Comparison of ENCODE assay signal across 11 mouse cellular contexts in the genomic region with DNA sequence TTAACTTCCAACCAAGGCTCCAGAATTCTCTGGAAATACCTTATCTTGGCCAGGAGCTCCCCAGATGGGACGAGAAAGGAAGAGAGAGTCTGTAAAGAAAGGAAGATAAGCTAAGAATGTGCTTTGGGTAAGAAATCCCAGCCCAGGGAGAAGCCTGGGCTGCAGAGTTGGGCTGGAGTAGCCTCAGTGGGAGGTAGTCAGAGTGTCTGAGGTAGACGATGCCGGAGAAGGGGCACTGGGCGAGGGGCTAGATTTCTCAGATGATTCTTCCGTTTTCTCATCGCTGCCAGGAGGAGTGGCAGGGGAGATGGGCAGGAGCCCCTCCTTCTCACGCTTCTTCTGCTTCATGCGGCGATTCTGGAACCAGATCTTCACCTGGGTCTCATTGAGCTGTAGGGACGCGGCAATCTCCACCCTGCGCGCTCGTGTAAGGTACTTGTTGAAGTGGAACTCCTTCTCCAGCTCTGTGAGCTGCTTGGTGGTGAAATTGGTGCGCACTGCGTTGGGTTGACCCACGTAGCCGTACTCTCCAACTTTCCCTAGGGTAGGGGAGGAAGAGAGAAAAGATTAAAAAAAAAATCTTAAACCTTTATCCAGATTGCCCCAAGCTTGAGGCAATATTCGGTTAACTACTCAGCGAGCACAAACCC. TPM values are rescaled to one million over a fixed set of nuclear protein-coding genes. Genes with fewer than 3 reads are reported as not detected.
DNase-seq lines count a peak whose midpoint lies in the region; ATAC-seq and TF ChIP-seq lines count a peak whose summit lies in the region.
"Had no signal": no experiment of that assay in that cellular context is flagged by ENCODE, and none has a peak within 500 bp of the region (broad histone marks: within the 10 kb centered on the region; RNA-seq: fewer than 3 reads in every experiment).

No protein-coding gene starts in this region.

- DNase-seq in kidney, postnatal 25 days, result no peak
- peak; percentile 38 for DNase-seq in embryonic facial prominence, embryonic 10.5 days (ENCODE audit: low spot score)
- no peak for DNase-seq in liver, embryonic 14.5 days (ENCODE audit: low read depth in 3 of 3, low spot score in 3 of 3)
- no peak for DNase-seq in layer of hippocampus, adult 9-11 months
- DNase-seq in spleen, postnatal 14 days (ENCODE audit: low spot score in 2 of 2), result no peak
- DNase-seq: gastrocnemius, postnatal 10 days; kidney, adult 18-20 months; lung, postnatal 10 days had no signal

- no peaks in the 10 kb centered on the region for H3K9me3 ChIP-seq in kidney, embryonic 16.5 days (ENCODE audit: low read length)
- no peaks in the 10 kb centered on the region for H3K9me3 ChIP-seq in embryonic facial prominence, embryonic 10.5 days
- H3K9me3 ChIP-seq in hindbrain, embryonic 12.5 days (replicated peaks), result no peaks in the 10 kb centered on the region
- no peaks in the 10 kb centered on the region for H3K9me3 ChIP-seq in liver, embryonic 14.5 days (ENCODE audit: control insufficient read depth, low read length)
- H3K9me3 ChIP-seq: forebrain, embryonic 12.5 days had no signal

- H3K4me2 ChIP-seq in kidney, embryonic 16.5 days (replicated peaks; ENCODE audit: low read depth, low read length), result no peak overlapping the region
- H3K4me2 ChIP-seq in hindbrain, embryonic 12.5 days (replicated peaks), result peak overlapping the region; percentile 88
- peak overlapping the region; percentile 4; the same call in 1 of the 2 replicates for H3K4me2 ChIP-seq in liver, embryonic 14.5 days (ENCODE audit: low read depth)
- H3K4me2 ChIP-seq: forebrain, embryonic 12.5 days had no signal

- H3K4me3 ChIP-seq in kidney, embryonic 16.5 days (ENCODE audit: low read length), result peak overlapping the region; percentile 5; the same call in 1 of the 2 replicates
- H3K4me3 ChIP-seq in embryonic facial prominence, embryonic 10.5 days, result 0 out of 2 replicates have a peak overlapping the region, but pooled peaks have one; percentile 5
- peak overlapping the region; percentile 66 for H3K4me3 ChIP-seq in hindbrain, embryonic 12.5 days
- no peak overlapping the region for H3K4me3 ChIP-seq in liver, embryonic 14.5 days (ENCODE audit: insufficient read depth in 1 of 2, low read depth in 2 of 2, low read length in 2 of 2)
- H3K4me3 ChIP-seq: forebrain, embryonic 12.5 days had no signal

- no peak overlapping the region for H3K27ac ChIP-seq in kidney, embryonic 16.5 days (ENCODE audit: low read length)
- H3K27ac ChIP-seq in embryonic facial prominence, embryonic 10.5 days (replicated peaks), result no peak overlapping the region
- H3K27ac ChIP-seq in hindbrain, embryonic 12.5 days, result no peak overlapping the region
- H3K27ac ChIP-seq in liver, embryonic 14.5 days, result no peak overlapping the region
- H3K27ac ChIP-seq: forebrain, embryonic 12.5 days had no signal

- no peak for ATAC-seq in kidney, embryonic 16.5 days (ENCODE audit: low FRiP score, low TSS enrichment)
- no peak for ATAC-seq in hindbrain, embryonic 12.5 days (ENCODE audit: low FRiP score)
- ATAC-seq in liver, embryonic 14.5 days (ENCODE audit: insufficient read depth), result no peak

- no peaks in the 10 kb centered on the region for H3K36me3 ChIP-seq in kidney, embryonic 16.5 days (ENCODE audit: insufficient read depth, low read length)
- no peaks in the 10 kb centered on the region for H3K36me3 ChIP-seq in embryonic facial prominence, embryonic 10.5 days (replicated peaks)
- H3K36me3 ChIP-seq in hindbrain, embryonic 12.5 days, result no peaks in the 10 kb centered on the region
- H3K36me3 ChIP-seq in liver, embryonic 14.5 days (replicated peaks; ENCODE audit: control insufficient read depth, insufficient read depth, low read depth), result no peaks in the 10 kb centered on the region
- H3K36me3 ChIP-seq: forebrain, embryonic 12.5 days had no signal

- WGBS in kidney, embryonic 16.5 days, result 12% methylated on average over 20 of the region's 20 CpGs
- under 1% methylated on average over 20 of the region's 20 CpGs for WGBS in embryonic facial prominence, embryonic 10.5 days
- WGBS in hindbrain, embryonic 12.5 days, result 2% methylated on average over 20 of the region's 20 CpGs
- WGBS in liver, embryonic 14.5 days (ENCODE audit: insufficient replicate concordance), result 2% methylated on average over 20 of the region's 20 CpGs

- H3K4me1 ChIP-seq in kidney, embryonic 16.5 days (ENCODE audit: insufficient read depth, low read length), result peaks cover 40% of the 10 kb centered on the region
- peaks cover 30% of the 10 kb centered on the region for H3K4me1 ChIP-seq in embryonic facial prominence, embryonic 10.5 days
- H3K4me1 ChIP-seq in hindbrain, embryonic 12.5 days, result peaks cover 23% of the 10 kb centered on the region
- no peaks in the 10 kb centered on the region; a peak in 1 of 4 replicates for H3K4me1 ChIP-seq in liver, embryonic 14.5 days (replicated peaks; ENCODE audit: control insufficient read depth in 2 of 2, insufficient read depth in 2 of 2, low read length in 1 of 2)

- no peak for TF ChIP-seq EP300 in liver, embryonic 14.5 days (IDR thresholded peaks at IDR 0.05; ENCODE audit: low read depth)

- TF ChIP-seq CTCF in liver, embryonic 14.5 days (IDR thresholded peaks at IDR 0.05; ENCODE audit: low read depth), result no peak

- H3K27me3 ChIP-seq in kidney, embryonic 16.5 days (ENCODE audit: insufficient read depth, low read length), result peaks cover 52% of the 10 kb centered on the region
- peaks cover 100% of the 10 kb centered on the region for H3K27me3 ChIP-seq in embryonic facial prominence, embryonic 10.5 days (replicated peaks; ENCODE audit: low read depth, poor library complexity, severe bottlenecking)
- H3K27me3 ChIP-seq in hindbrain, embryonic 12.5 days, result peaks cover 83% of the 10 kb centered on the region
- H3K27me3 ChIP-seq in liver, embryonic 14.5 days (ENCODE audit: control insufficient read depth, insufficient read depth, low read length), result peaks cover 96% of the 10 kb centered on the region

- H3K9ac ChIP-seq in kidney, embryonic 16.5 days (replicated peaks; ENCODE audit: low read length), result no peak overlapping the region
- no peak overlapping the region for H3K9ac ChIP-seq in hindbrain, embryonic 12.5 days
- no peak overlapping the region for H3K9ac ChIP-seq in liver, embryonic 14.5 days (replicated peaks)
- H3K9ac ChIP-seq: forebrain, embryonic 12.5 days had no signal

RNA-seq across cellular contexts. Expression of gene Hoxa1, which starts 1.4 kb away (rescaled TPM):
- polyA plus RNA-seq in kidney, embryonic 16.5 days (2015; fragmentation: Nextera tagmentation; extraction: Ambion mirVana), result 0.81 and 0.82 TPM in 2 replicates
- 0.57 and 0.62 TPM in 2 replicates for polyA plus RNA-seq in embryonic facial prominence, embryonic 10.5 days (2016; fragmentation: Nextera tagmentation; extraction: Ambion mirVana)
- polyA plus RNA-seq in hindbrain, embryonic 12.5 days (2016; fragmentation: Nextera tagmentation; extraction: Ambion mirVana), result 2.1 and 3.2 TPM in 2 replicates
- polyA plus RNA-seq in liver, embryonic 14.5 days (2012; rRNA removed), result 0.21 and 0.33 TPM in 2 replicates
- polyA plus RNA-seq in liver, embryonic 14.5 days (2014; fragmentation: Nextera tagmentation; extraction: Ambion mirVana), result 0.40 and 0.47 TPM in 2 replicates

RNA-seq across cellular contexts. Expression of gene Hoxa2, which starts 8.0 kb away (rescaled TPM):
- polyA plus RNA-seq in kidney, embryonic 16.5 days (2015; fragmentation: Nextera tagmentation; extraction: Ambion mirVana), result 2.1 and 2.6 TPM in 2 replicates
- 8.7 and 16.7 TPM in 2 replicates for polyA plus RNA-seq in embryonic facial prominence, embryonic 10.5 days (2016; fragmentation: Nextera tagmentation; extraction: Ambion mirVana)
- 52.2 and 70.1 TPM in 2 replicates for polyA plus RNA-seq in hindbrain, embryonic 12.5 days (2016; fragmentation: Nextera tagmentation; extraction: Ambion mirVana)
- polyA plus RNA-seq in liver, embryonic 14.5 days (2012; rRNA removed), result 0.26 and 0.30 TPM in 2 replicates
- 0.14 and 0.33 TPM in 2 replicates for polyA plus RNA-seq in liver, embryonic 14.5 days (2014; fragmentation: Nextera tagmentation; extraction: Ambion mirVana)
- polyA plus RNA-seq: forebrain, embryonic 12.5 days had no signal

RNA-seq across cellular contexts. Expression of gene 5730596B20Rik, which starts 20.6 kb away (rescaled TPM):
- 1.7 and 2.5 TPM in 2 replicates for polyA plus RNA-seq in kidney, embryonic 16.5 days (2015; fragmentation: Nextera tagmentation; extraction: Ambion mirVana)
- polyA plus RNA-seq in embryonic facial prominence, embryonic 10.5 days (2016; fragmentation: Nextera tagmentation; extraction: Ambion mirVana), result 0.12 and 0.64 TPM in 2 replicates
- 5.6 and 6.9 TPM in 2 replicates for polyA plus RNA-seq in hindbrain, embryonic 12.5 days (2016; fragmentation: Nextera tagmentation; extraction: Ambion mirVana)
- 0.03 and 0.04 TPM in 2 replicates for polyA plus RNA-seq in liver, embryonic 14.5 days (2012; rRNA removed)
- 0.03 TPM in 1 of 2 replicates, not detected in the other for polyA plus RNA-seq in liver, embryonic 14.5 days (2014; fragmentation: Nextera tagmentation; extraction: Ambion mirVana)
- polyA plus RNA-seq: forebrain, embryonic 12.5 days had no signal

RNA-seq across cellular contexts. Expression of gene Hoxa4, which starts 34.9 kb away (rescaled TPM):
- 1.2 and 1.4 TPM in 2 replicates for polyA plus RNA-seq in kidney, embryonic 16.5 days (2015; fragmentation: Nextera tagmentation; extraction: Ambion mirVana)
- 0.09 TPM in 1 of 2 replicates, not detected in the other for polyA plus RNA-seq in embryonic facial prominence, embryonic 10.5 days (2016; fragmentation: Nextera tagmentation; extraction: Ambion mirVana)
- 6.9 and 12.5 TPM in 2 replicates for polyA plus RNA-seq in hindbrain, embryonic 12.5 days (2016; fragmentation: Nextera tagmentation; extraction: Ambion mirVana)
- polyA plus RNA-seq in liver, embryonic 14.5 days (2012; rRNA removed), result 0.25 and 0.26 TPM in 2 replicates
- polyA plus RNA-seq in liver, embryonic 14.5 days (2014; fragmentation: Nextera tagmentation; extraction: Ambion mirVana), result 0.09 and 0.14 TPM in 2 replicates
- polyA plus RNA-seq: forebrain, embryonic 12.5 days had no signal

RNA-seq across cellular contexts. Expression of gene Hoxa5, which starts 47.7 kb away (rescaled TPM):
- polyA plus RNA-seq in kidney, embryonic 16.5 days (2015; fragmentation: Nextera tagmentation; extraction: Ambion mirVana), result 9.0 and 9.5 TPM in 2 replicates
- 0.23 TPM in 1 of 2 replicates, not detected in the other for polyA plus RNA-seq in embryonic facial prominence, embryonic 10.5 days (2016; fragmentation: Nextera tagmentation; extraction: Ambion mirVana)
- 53.4 and 82.9 TPM in 2 replicates for polyA plus RNA-seq in hindbrain, embryonic 12.5 days (2016; fragmentation: Nextera tagmentation; extraction: Ambion mirVana)
- polyA plus RNA-seq in liver, embryonic 14.5 days (2012; rRNA removed), result 0.52 and 0.97 TPM in 2 replicates
- 0.16 and 0.43 TPM in 2 replicates for polyA plus RNA-seq in liver, embryonic 14.5 days (2014; fragmentation: Nextera tagmentation; extraction: Ambion mirVana)
- polyA plus RNA-seq: forebrain, embryonic 12.5 days had no signal

Comparison
In these comparisons a context has a peak if more than half of its experiments do, and no peak if none do; other contexts are left out.
1. H3K4me3 ChIP-seq: peak in kidney, embryonic 16.5 days (single experiment), embryonic facial prominence, embryonic 10.5 days (single experiment) and hindbrain, embryonic 12.5 days (single experiment); none in liver, embryonic 14.5 days (0 of 2).